Mouse (Mus musculus): ENCODE results near the gene Atrn.

DNA sequence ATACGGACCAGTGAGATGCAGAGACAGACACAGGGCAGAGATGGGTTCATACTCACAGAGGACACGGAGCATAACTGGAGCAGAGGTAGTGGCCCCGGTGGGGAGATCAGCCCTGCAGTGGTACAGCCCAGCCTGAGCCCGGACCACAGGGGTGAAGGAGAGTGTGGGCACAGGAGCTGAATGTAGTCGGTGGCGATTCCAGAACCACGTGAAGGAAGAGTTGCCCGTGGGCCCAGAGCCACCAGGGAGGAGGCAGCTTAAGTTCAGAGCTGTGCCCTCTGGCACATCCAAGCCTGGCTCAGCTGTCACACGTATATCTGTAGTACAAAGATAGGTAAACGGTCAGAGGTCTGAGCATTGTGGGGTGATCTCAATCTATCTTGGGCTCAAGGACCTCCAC is 166.2 kb downstream of the Atrn start:
- no peak for TF ChIP-seq CTCF (IDR thresholded peaks at IDR 0.05; ENCODE audit: insufficient read depth, low read length)
- no peak for TF ChIP-seq POLR2A (IDR thresholded peaks at IDR 0.05; ENCODE audit: borderline replicate concordance, extremely low read depth, low read depth, low read length)

Measured in lung, adult 2 months (tissue).